Mouse (Mus musculus) liver, embryonic 14.5 days (tissue): ENCODE data around the gene Klhl29.

Experiments
- CTCF ChIP-seq: IDR thresholded peaks from 2 replicates; pipeline ENCODE4 v1.5.1; 2016; ENCODE audit warnings: antibody characterized with exemption, low read depth, control low read depth
- EP300 ChIP-seq: IDR thresholded peaks from 2 replicates; pipeline ENCODE4 v1.6.1; 2016; ENCODE audit warnings: antibody characterized with exemption, low read depth

DNA sequence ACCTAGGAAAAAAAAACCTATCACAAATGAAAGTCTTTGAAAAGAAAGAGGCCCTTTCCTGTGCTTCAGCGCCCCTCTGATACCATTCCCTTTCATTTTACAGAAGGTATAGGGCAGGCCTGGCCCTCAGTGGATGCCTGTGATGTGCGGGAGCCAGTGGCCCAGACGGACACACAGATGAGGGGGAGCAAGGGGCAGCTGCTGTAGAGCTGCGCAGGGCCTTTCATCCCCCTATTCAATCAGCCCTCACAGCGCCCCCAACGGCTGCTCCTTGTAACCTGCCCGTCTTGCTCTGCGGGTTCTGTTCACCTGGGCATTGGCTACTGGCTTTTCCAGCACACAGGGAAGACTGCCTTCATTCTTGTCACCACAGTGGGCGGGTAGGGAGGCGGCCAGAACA, 223.6 kb downstream of the Klhl29 start:
- peak; percentile 12; the same call in 1 of the 2 replicates for TF ChIP-seq CTCF
- TF ChIP-seq EP300: no peak
